Mouse (Mus musculus) myocyte (in vitro differentiated cells): ENCODE results near the gene Actl7b.

Experiments used
- CEBPB ChIP-seq: IDR thresholded peaks from 2 replicates; pipeline ENCODE4 v1.6.1; 2011; ENCODE audit warnings: mild to moderate bottlenecking, moderate library complexity; ENCODE audit not compliant: poor library complexity, insufficient read depth, severe bottlenecking
- E2F4 ChIP-seq: IDR thresholded peaks from one replicate; pipeline ENCODE4 v1.6.1; 2011; ENCODE audit warnings: mild to moderate bottlenecking, control low read depth, moderate library complexity; ENCODE audit not compliant: insufficient read depth
- MAX ChIP-seq: IDR thresholded peaks from one replicate; pipeline ENCODE4 v1.6.1; 2011; ENCODE audit warnings: low read depth, mild to moderate bottlenecking, control low read depth
- MYOD1 ChIP-seq, 3 experiments: IDR thresholded peaks; one replicate each; pipeline ENCODE4 v1.6.1; 2011; ENCODE audit warnings: control low read depth in 2 of 3, low read depth in 2 of 3, mild to moderate bottlenecking in 2 of 3, moderate library complexity in 1 of 3; ENCODE audit not compliant: insufficient read length in 2 of 3, control insufficient read depth in 1 of 3
- POLR2A ChIP-seq: IDR thresholded peaks from one replicate; pipeline ENCODE4 v1.6.1; 2011; ENCODE audit warnings: low read depth, mild to moderate bottlenecking, control low read depth, moderate library complexity; ENCODE audit not compliant: insufficient read length
- POLR2AphosphoS2 ChIP-seq: IDR thresholded peaks from one replicate; pipeline ENCODE4 v1.6.1; 2011; ENCODE audit warnings: low read depth, control low read depth; ENCODE audit not compliant: insufficient read length
- REST ChIP-seq: IDR thresholded peaks from one replicate; pipeline ENCODE4 v1.6.1; 2011; ENCODE audit warnings: mild to moderate bottlenecking, control low read depth, moderate library complexity; ENCODE audit not compliant: insufficient read depth, insufficient read length
- SRF ChIP-seq: IDR thresholded peaks from one replicate; pipeline ENCODE4 v1.6.1; 2011; ENCODE audit warnings: low read depth; ENCODE audit not compliant: control insufficient read depth, insufficient read length
- TCF12 ChIP-seq: IDR thresholded peaks from one replicate; pipeline ENCODE4 v1.6.1; 2011; ENCODE audit warnings: mild to moderate bottlenecking, control low read depth; ENCODE audit not compliant: poor library complexity, insufficient read depth, severe bottlenecking
- USF1 ChIP-seq: IDR thresholded peaks from one replicate; pipeline ENCODE4 v1.6.1; 2011; ENCODE audit warnings: low read depth, mild to moderate bottlenecking, control low read depth, moderate library complexity

DNA sequence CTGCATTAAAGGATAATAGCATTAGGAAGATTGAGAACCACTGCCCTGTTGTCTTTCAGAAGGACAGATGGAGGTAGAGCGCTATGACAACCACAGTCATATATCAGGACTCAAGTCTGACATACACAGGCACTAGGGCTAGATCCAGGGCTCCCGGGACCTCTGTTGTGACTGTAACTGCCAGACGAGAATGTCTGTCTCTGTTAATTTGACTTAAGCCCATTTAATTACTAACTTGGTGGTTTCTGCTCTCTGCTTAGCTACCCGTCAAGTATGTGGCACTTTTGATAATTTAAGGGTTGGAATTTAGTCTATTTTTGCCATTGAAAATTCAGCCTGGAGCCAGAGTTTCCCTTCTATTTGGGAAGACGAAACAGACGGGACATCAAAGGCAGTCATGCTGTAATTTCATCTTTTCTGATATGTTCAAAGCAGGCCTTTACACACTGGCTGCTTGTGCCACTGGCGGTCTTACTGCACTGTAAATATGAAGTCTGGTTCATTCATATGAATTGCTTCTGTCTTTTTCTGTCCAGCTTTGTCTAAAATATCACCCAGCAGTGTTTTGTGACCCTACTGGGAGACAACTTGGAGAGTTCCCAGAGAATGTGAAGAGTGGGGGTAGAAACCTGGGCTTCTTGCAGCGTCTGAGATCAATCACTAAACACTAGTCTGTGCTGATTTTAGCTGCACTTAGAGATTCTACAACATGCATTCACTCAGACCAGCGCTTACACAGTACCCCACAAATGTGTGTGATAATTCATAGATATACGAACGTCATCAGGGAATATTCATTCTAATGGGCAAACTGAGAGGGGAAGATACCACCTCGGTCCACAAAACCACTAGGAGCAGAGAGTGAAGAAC lies 22.4 kb downstream of the Actl7b start:
- TF ChIP-seq POLR2A (no peak), MAX (no peak), E2F4 (no peak), REST (no peak), CEBPB (no peak), MYOD1 (IDR thresholded peaks at IDR 0.05; ENCODE audit: control insufficient read depth in 1 of 3, insufficient read length in 2 of 3, low read depth in 2 of 3) (no peak), TCF12 (no peak), POLR2AphosphoS2 (no peak), USF1 (no peak), SRF (no peak)
